Mouse (Mus musculus): ENCODE results near the gene Kcnh7. TPM values are rescaled to one million over a fixed set of nuclear protein-coding genes. Genes with fewer than 3 reads are reported as not detected.
"Not testable (repeated sequence)": the region's sequence is repeated elsewhere in the genome, so short reads cannot be mapped to it uniquely, and the experiment has no call there.

The Kcnh7 gene
- total RNA-seq, 2 experiments from 2014 or later, result 34.1 to 36.8 TPM

GRCm38 (mm10) chr2:62743098-62743497, 441.0 kb downstream of the Kcnh7 start:
- Histone ChIP-seq H3K27ac (no peak overlapping the region), H3K4me3 (no peak overlapping the region)
- TF ChIP-seq CTCF (conservative IDR thresholded peaks at IDR 0.05), result no peak
- DNase-seq (ENCODE audit: low spot score in 2 of 2), result no peak

- no peak for DNase-seq (ENCODE audit: low spot score in 2 of 2)
- no peak for TF ChIP-seq CTCF (conservative IDR thresholded peaks at IDR 0.05)
- no peak overlapping the region for H3K27ac ChIP-seq
- H3K4me3 ChIP-seq, result no peak overlapping the region
Observed at GRCm38 (mm10) chr2:62730671-62731070, 453.4 kb downstream of the Kcnh7 start.

- TF ChIP-seq CTCF (conservative IDR thresholded peaks at IDR 0.05), result no peak
- Histone ChIP-seq H3K27ac (no peak overlapping the region), H3K4me3 (no peak overlapping the region)
- no peak for DNase-seq (ENCODE audit: low spot score in 2 of 2)
Observed at GRCm38 (mm10) chr2:62727732-62728131, 456.4 kb downstream of the Kcnh7 start.

- no peak for DNase-seq (ENCODE audit: low spot score in 2 of 2)
- H3K4me3 ChIP-seq, result no peak overlapping the region
- TF ChIP-seq CTCF (conservative IDR thresholded peaks at IDR 0.05), result no peak
- no peak overlapping the region for H3K27ac ChIP-seq
Observed at GRCm38 (mm10) chr2:62725946-62726345, 458.1 kb downstream of the Kcnh7 start.

- Histone ChIP-seq H3K4me3 (no peak overlapping the region), H3K27ac (no peak overlapping the region)
- no peak for DNase-seq (ENCODE audit: low spot score in 2 of 2)
- no peak for TF ChIP-seq CTCF (conservative IDR thresholded peaks at IDR 0.05)
Observed at GRCm38 (mm10) chr2:62718411-62718810, 465.7 kb downstream of the Kcnh7 start.

GRCm38 (mm10) chr2:62717270-62717669, 466.8 kb downstream of the Kcnh7 start:
- no peak overlapping the region for H3K4me3 ChIP-seq
- no peak for TF ChIP-seq CTCF (conservative IDR thresholded peaks at IDR 0.05)
- DNase-seq (ENCODE audit: low spot score in 2 of 2), result no peak
- no peak overlapping the region for H3K27ac ChIP-seq

GRCm38 (mm10) chr2:62715260-62715659, 468.8 kb downstream of the Kcnh7 start:
- H3K27ac ChIP-seq, result no peak overlapping the region
- no peak overlapping the region for H3K4me3 ChIP-seq
- DNase-seq (ENCODE audit: low spot score in 2 of 2), result no peak
- no peak for TF ChIP-seq CTCF (conservative IDR thresholded peaks at IDR 0.05)

- not testable (repeated sequence) for DNase-seq (ENCODE audit: low spot score in 2 of 2); H3K27ac ChIP-seq; H3K4me3 ChIP-seq
Observed at GRCm38 (mm10) chr2:62714362-62714761, 469.7 kb downstream of the Kcnh7 start.

- Histone ChIP-seq H3K27ac (no peak overlapping the region), H3K4me3 (no peak overlapping the region)
- DNase-seq (ENCODE audit: low spot score in 2 of 2), result no peak
- no peak for TF ChIP-seq CTCF (conservative IDR thresholded peaks at IDR 0.05)
Observed at GRCm38 (mm10) chr2:62709633-62710032, 474.5 kb downstream of the Kcnh7 start.

- no peak for DNase-seq (ENCODE audit: low spot score in 2 of 2)
- Histone ChIP-seq H3K27ac (no peak overlapping the region), H3K4me3 (no peak overlapping the region)
- no peak for TF ChIP-seq CTCF (conservative IDR thresholded peaks at IDR 0.05)
Observed at GRCm38 (mm10) chr2:62706313-62706712, 477.8 kb downstream of the Kcnh7 start.

- DNase-seq (ENCODE audit: low spot score in 2 of 2), result no peak
- no peak overlapping the region for H3K27ac ChIP-seq
- TF ChIP-seq CTCF (conservative IDR thresholded peaks at IDR 0.05), result no peak
- no peak overlapping the region for H3K4me3 ChIP-seq
Observed at GRCm38 (mm10) chr2:62685934-62686333, 498.2 kb downstream of the Kcnh7 start.

- TF ChIP-seq CTCF (conservative IDR thresholded peaks at IDR 0.05), result no peak
- Histone ChIP-seq H3K27ac (no peak overlapping the region), H3K4me3 (no peak overlapping the region)
- no peak for DNase-seq (ENCODE audit: low spot score in 2 of 2)
Observed at GRCm38 (mm10) chr2:62684989-62685595, 499.0 kb downstream of the Kcnh7 start.

- Histone ChIP-seq H3K27ac (no peak overlapping the region), H3K4me3 (no peak overlapping the region)
- peak in 1 of 2 experiments; percentile 17 for DNase-seq (ENCODE audit: low spot score in 2 of 2)
- no peak for TF ChIP-seq CTCF (conservative IDR thresholded peaks at IDR 0.05)
Observed at GRCm38 (mm10) chr2:62681667-62682066, 502.4 kb downstream of the Kcnh7 start.

GRCm38 (mm10) chr2:62672788-62673187, 511.3 kb downstream of the Kcnh7 start:
- no peak for TF ChIP-seq CTCF (conservative IDR thresholded peaks at IDR 0.05)
- Histone ChIP-seq H3K4me3 (no peak overlapping the region), H3K27ac (no peak overlapping the region)
- DNase-seq (ENCODE audit: low spot score in 2 of 2), result no peak

- DNase-seq (ENCODE audit: low spot score in 2 of 2), result no peak
- H3K4me3 ChIP-seq, result no peak overlapping the region
- no peak for TF ChIP-seq CTCF (conservative IDR thresholded peaks at IDR 0.05)
- H3K27ac ChIP-seq, result no peak overlapping the region
Observed at GRCm38 (mm10) chr2:62670767-62671166, 513.3 kb downstream of the Kcnh7 start.

Measured in layer of hippocampus, adult 2 months (tissue).